Mouse (Mus musculus): ENCODE results near the gene Trim10. TPM values are rescaled to one million over a fixed set of nuclear protein-coding genes. Genes with fewer than 3 reads are reported as not detected.

Trim10 gene
- total RNA-seq (2021) = 1 to 10 TPM; 2.0 to 2.5 TPM
- long read RNA-seq, experiment 1, partial matches to known transcripts = 0 of 6 reads
- long read RNA-seq, experiment 1, other reads (novel, unspliced or antisense) = 2 of 6 reads
- long read RNA-seq, experiment 2, partial matches to known transcripts = 0 of 1 reads
- long read RNA-seq, experiment 2, other reads (novel, unspliced or antisense) = 0 of 1 reads

- DNase-seq = no peak
- intact Hi-C loops (cut with DNase I) = no loop called here
Observed at GRCm38 (mm10) chr17:36869284-36869954, at the start of gene Trim10. Gene Trim10, plus strand, starts transcription at chr17:36869574.

DNA sequence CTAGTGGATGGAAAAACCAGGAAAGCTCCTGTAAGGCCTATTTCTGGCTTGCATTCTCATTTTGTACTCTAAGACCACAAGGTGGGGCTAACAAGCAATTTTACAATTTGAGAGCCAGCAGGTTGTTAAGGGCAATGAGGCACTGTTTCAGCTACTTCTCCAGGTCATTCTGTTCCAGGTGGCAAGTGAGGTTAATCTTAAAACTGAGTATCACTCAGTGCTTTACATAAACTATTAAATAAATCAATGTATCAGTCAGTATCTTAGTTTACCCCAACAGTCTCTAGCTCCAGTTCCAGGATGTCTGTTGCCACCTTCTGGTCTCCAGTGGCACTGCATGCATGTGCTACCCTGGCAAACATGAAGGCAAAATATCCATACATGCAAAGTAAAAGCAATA is 45.4 kb upstream of the Trim10 start:
- intact Hi-C loops (cut with DNase I) = loop anchor here (5.0 kb wide), 1 partner anchor 223 kb away; the partner anchor contains the start of gene Gabbr1

GRCm38 (mm10) chr17:36825525-36825924 is 43.8 kb upstream of the Trim10 start:
- intact Hi-C loops (cut with DNase I) = loop anchor here (5.0 kb wide), 1 partner anchor 72 kb away; the partner anchor contains the start of gene Trim31

More for the DNA sequence above, 45.4 kb upstream of the Trim10 start:
- DNase-seq = peak; percentile 46 to 62

GRCm38 (mm10) chr17:36826002-36826401 is 43.4 kb upstream of the Trim10 start:
- intact Hi-C loops (cut with DNase I) = loop anchor here (5.0 kb wide), 1 partner anchor 71 kb away; the partner anchor contains the start of gene Trim31
- DNase-seq = peak; percentile 84 to 94

More at GRCm38 (mm10) chr17:36825525-36825924, 43.8 kb upstream of the Trim10 start:
- no peak for DNase-seq

DNA sequence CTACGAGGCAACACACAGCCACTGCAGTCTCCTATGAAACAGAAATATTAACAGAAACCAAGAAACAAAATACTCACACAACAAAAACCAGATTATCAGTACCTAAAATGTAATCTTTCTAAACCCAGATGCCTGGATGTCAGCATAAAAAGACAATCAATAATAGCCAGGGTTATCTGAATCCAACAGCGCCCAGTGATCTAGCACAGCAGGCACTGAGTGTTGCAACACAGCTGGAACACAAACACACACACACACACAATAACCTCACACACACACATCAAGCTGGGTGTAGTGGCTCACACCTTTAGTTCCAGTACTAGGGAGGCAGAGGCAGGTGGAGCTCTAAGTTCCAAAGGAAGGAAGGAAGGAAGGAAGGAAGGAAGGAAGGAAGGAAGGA is 40.9 kb upstream of the Trim10 start:
- DNase-seq = no peak
- intact Hi-C loops (cut with DNase I) = loop anchor here (5.0 kb wide), 1 partner anchor 69 kb away; the partner anchor contains the start of gene Trim31

GRCm38 (mm10) chr17:36830470-36830869 is 38.9 kb upstream of the Trim10 start:
- intact Hi-C loops (cut with DNase I) = no loop called here
- DNase-seq = no peak

- intact Hi-C loops (cut with DNase I) = no loop called here
- DNase-seq = no peak
Observed at GRCm38 (mm10) chr17:36832694-36833093, 36.7 kb upstream of the Trim10 start.

GRCm38 (mm10) chr17:36835591-36836426 is 33.6 kb upstream of the Trim10 start:
- DNase-seq = peak; percentile 62 to 70
- intact Hi-C loops (cut with DNase I) = loop anchor here (5.0 kb wide), 2 partner anchors 166 to 211 kb away; partner anchors contain the start of genes Gabbr1 and Zfp57

- DNase-seq = no peak
- intact Hi-C loops (cut with DNase I) = loop anchor here (5.0 kb wide), 2 partner anchors 166 to 211 kb away; partner anchors contain the start of genes Gabbr1 and Zfp57
Observed at GRCm38 (mm10) chr17:36836427-36836812, 33.0 kb upstream of the Trim10 start.

- intact Hi-C loops (cut with DNase I) = loop anchor here (5.0 kb wide), 2 partner anchors 165 to 210 kb away; partner anchors contain the start of genes Gabbr1 and Zfp57
- peak; percentile 97 to 99 for DNase-seq
Observed at GRCm38 (mm10) chr17:36836874-36837647, 32.3 kb upstream of the Trim10 start, which contains the start of gene Trim26. Gene Trim26, plus strand, starts transcription at chr17:36837134.

- DNase-seq = no peak
- intact Hi-C loops (cut with DNase I) = loop anchor here (5.0 kb wide), 2 partner anchors 163 to 208 kb away; partner anchors contain the start of genes Gabbr1 and Zfp57
Observed at GRCm38 (mm10) chr17:36839001-36839400, 30.4 kb upstream of the Trim10 start.

DNA sequence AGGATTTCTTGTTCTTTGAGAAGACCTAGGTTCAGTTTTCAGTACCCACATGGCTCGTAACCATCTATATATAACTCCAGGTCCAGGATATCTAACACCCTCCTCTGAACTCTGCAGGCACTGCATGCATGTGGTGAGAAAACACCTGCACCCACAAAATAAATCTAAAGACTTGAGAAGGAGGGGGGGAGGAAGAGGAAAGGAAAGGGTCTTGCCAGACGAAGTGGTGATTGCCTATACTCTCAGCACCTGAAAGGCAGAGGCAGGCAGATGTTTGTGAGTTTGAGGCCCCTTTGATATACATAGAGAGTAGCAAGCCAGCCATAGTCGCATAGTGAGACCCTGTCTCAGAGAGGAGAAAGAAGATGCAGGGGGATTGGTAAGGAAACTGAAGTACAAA is 29.4 kb upstream of the Trim10 start:
- intact Hi-C loops (cut with DNase I) = loop anchor here (5.0 kb wide), 3 partner anchors 112 to 207 kb away; partner anchors contain the start of genes Gabbr1, Ppp1r11 and Zfp57
- DNase-seq = no peak

GRCm38 (mm10) chr17:36840961-36841445 is 28.4 kb upstream of the Trim10 start:
- DNase-seq = no peak
- intact Hi-C loops (cut with DNase I) = loop anchor here (5.0 kb wide), 1 partner anchor 111 kb away; the partner anchor contains the start of gene Ppp1r11

DNA sequence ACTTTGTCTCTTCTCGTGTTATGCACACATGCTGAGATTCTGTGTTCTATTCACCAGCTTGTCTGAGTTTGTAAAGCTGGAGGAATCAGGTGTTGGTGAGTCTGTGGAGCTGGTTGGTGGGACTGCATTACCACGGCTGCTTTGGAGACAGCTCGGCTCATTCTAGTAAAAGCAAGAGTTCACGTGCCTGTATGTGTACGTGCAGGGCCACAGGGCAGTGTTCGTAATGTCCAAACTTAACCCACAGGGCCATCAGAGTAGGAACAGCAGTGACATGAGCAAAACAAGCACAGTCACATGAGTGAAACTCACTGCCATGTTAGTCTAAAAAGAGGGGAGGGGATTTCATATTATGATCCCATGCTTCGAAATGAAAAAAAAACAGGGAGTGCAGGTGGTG is 25.7 kb upstream of the Trim10 start:
- intact Hi-C loops (cut with DNase I) = loop anchor here (5.0 kb wide), 1 partner anchor 109 kb away; the partner anchor contains the start of gene Ppp1r11
- no peak for DNase-seq

GRCm38 (mm10) chr17:36844286-36844719 is 25.1 kb upstream of the Trim10 start:
- intact Hi-C loops (cut with DNase I) = loop anchor here (5.0 kb wide), 1 partner anchor 108 kb away; the partner anchor contains the start of gene Ppp1r11

DNA sequence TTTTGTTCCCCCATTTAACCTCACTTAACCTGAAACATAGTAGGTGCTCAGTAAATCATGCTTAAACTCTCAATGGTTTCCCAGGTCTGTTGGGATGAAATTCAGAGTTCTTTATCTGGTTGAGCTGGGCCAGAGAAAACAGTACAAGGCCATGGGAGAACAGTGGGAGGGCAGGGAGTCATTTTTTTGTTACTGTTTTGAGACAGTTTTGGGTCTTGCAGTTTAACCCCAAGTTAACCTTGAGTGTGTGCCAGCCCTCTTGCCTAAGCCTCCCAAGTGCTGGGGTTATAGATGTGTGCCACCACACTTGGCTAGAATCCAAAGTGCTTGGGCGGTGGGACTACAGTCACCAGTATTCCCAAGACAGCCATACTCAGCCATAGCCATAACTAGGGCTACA is 24.6 kb upstream of the Trim10 start:
- no peak for DNase-seq
- intact Hi-C loops (cut with DNase I) = loop anchor here (5.0 kb wide), 1 partner anchor 108 kb away; the partner anchor contains the start of gene Ppp1r11

More at GRCm38 (mm10) chr17:36844286-36844719, 25.1 kb upstream of the Trim10 start:
- peak in 1 of 2 experiments; percentile 21 for DNase-seq

- intact Hi-C loops (cut with DNase I) = no loop called here
- no peak for DNase-seq
Observed at GRCm38 (mm10) chr17:36848911-36849310, 20.5 kb upstream of the Trim10 start.

GRCm38 (mm10) chr17:36849992-36850391 is 19.4 kb upstream of the Trim10 start:
- intact Hi-C loops (cut with DNase I) = no loop called here
- DNase-seq = no peak

DNA sequence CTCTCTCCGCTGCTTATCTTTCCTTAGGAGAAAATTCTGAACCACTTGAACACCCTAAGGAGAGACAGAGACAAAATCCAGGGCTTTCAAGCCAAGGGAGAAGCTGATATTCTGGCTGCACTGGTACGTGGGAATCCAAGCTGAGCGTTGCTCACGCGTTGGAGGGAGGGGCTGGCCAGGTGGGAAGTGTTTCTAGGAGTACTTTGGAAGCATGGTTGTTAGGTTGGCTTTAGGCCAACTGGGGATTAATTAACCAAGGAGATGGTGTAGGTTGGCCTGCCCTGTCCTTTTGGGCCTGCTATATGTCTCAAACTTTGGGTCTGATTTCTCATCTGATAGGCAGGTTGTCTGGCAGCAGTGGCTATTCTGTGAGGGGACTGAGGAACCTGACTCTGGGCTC is 18.2 kb upstream of the Trim10 start:
- intact Hi-C loops (cut with DNase I) = no loop called here
- no peak for DNase-seq
